ENCODE assay signal across 10 mouse cellular contexts in genomic region chr2:4227563-4227962, GRCm38 (mm10).
DNase-seq lines count a peak whose midpoint lies in the region; ATAC-seq and TF ChIP-seq lines count a peak whose summit lies in the region.
"Had no signal": no experiment of that assay in that cellular context is flagged by ENCODE, and none has a peak within 500 bp of the region (broad histone marks: within the 10 kb centered on the region; RNA-seq: fewer than 3 reads in every experiment).

No protein-coding gene starts in this region.

- peak; percentile 74 for ATAC-seq in heart, postnatal 0 days (ENCODE audit: insufficient read depth, low read depth)

- no peak overlapping the region for H3K4me3 ChIP-seq in heart, postnatal 0 days (ENCODE audit: low read depth, low read length)

- peak; percentile 48 to 55 for DNase-seq in cerebellum, postnatal 10 days
- no peak for DNase-seq in cerebellum, postnatal 36 days
- peak; percentile 61 for DNase-seq in left cerebral cortex, postnatal 4 days
- no peak for DNase-seq in left cerebral cortex, postnatal 25 days (ENCODE audit: low spot score in 2 of 2)
- DNase-seq in heart, postnatal 0 days (ENCODE audit: low spot score): peak; percentile 59
- DNase-seq in lung, postnatal 25 days (ENCODE audit: low spot score): peak; percentile 69
- DNase-seq in left cerebral cortex, adult 9 months (ENCODE audit: low spot score in 2 of 2): no peak
- no peak for DNase-seq in embryo, embryonic 9.5 days (ENCODE audit: extremely low spot score)
- DNase-seq: cerebellum, adult 18-20 months had no signal

- H3K27me3 ChIP-seq in heart, postnatal 0 days (ENCODE audit: control insufficient read depth, insufficient read depth, low read length): no peaks in the 10 kb centered on the region

- no peaks in the 10 kb centered on the region for H3K36me3 ChIP-seq in heart, postnatal 0 days (replicated peaks; ENCODE audit: control insufficient read depth, insufficient read depth, low read length)

- peak overlapping the region; percentile 11; the same call in 1 of the 2 replicates for H3K4me2 ChIP-seq in heart, postnatal 0 days (ENCODE audit: low read depth, low read length)

- TF ChIP-seq EP300 in heart, postnatal 0 days (IDR thresholded peaks at IDR 0.05; ENCODE audit: low read depth): no peak

- H3K9me3 ChIP-seq in heart, postnatal 0 days (replicated peaks; ENCODE audit: control insufficient read depth, low read length): no peaks in the 10 kb centered on the region

- 10% methylated on average over 4 of the region's 4 CpGs for WGBS in heart, postnatal 0 days

- peaks cover 29% of the 10 kb centered on the region for H3K4me1 ChIP-seq in heart, postnatal 0 days (ENCODE audit: control insufficient read depth, insufficient read depth)

- intact Hi-C loops in left cerebral cortex, postnatal 4 days (cut with DNase I): no loop called here
- intact Hi-C loops in left cerebral cortex, postnatal 25 days (cut with DNase I): loop anchor here (5.0 to 10.0 kb wide), 2 partner anchors 175 to 637 kb away; no protein-coding TSS in a partner anchor

- no peak for TF ChIP-seq CTCF in heart, postnatal 0 days (IDR thresholded peaks at IDR 0.05; ENCODE audit: low read depth)

- H3K27ac ChIP-seq in heart, postnatal 0 days (ENCODE audit: low read depth): peak overlapping the region; percentile 62
- H3K27ac ChIP-seq: liver, embryonic 14.5 days had no signal

- H3K9ac ChIP-seq in heart, postnatal 0 days (replicated peaks; ENCODE audit: low read depth, low read length): no peak overlapping the region
- H3K9ac ChIP-seq: liver, embryonic 14.5 days had no signal

Comparison
In these comparisons a context has a peak if more than half of its experiments do, and no peak if none do; other contexts are left out.
1. DNase-seq: peak in cerebellum, postnatal 10 days (2 of 2), left cerebral cortex, postnatal 4 days (single experiment), heart, postnatal 0 days (single experiment) and lung, postnatal 25 days (single experiment); none in cerebellum, postnatal 36 days (0 of 2), left cerebral cortex, postnatal 25 days (0 of 2), left cerebral cortex, adult 9 months (0 of 2) and embryo, embryonic 9.5 days (single experiment).